Mouse (Mus musculus): ENCODE data around the gene Zscan10.

The Zscan10 gene

DNA sequence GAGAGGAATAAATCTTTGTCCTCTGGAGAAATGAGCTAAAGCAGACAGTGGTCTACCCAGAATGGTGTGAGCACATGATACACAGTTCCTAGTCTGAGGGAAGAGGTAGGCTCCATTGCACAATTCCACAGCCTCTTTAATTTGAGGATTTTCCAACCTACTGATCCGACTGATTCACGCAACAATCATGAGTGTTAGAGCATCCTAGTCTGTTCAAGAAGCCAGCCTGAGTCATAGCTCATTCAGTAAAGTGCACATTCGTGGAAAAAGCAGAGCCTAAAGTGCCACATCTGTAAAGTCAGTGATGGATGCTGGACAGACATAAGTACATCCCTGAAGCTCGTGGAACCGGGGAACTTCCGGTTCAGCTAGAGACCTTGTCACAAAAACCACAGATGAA, 50.7 kb downstream of the Zscan10 start:
- no peak for DNase-seq (ENCODE audit: low read depth, low spot score)

DNA sequence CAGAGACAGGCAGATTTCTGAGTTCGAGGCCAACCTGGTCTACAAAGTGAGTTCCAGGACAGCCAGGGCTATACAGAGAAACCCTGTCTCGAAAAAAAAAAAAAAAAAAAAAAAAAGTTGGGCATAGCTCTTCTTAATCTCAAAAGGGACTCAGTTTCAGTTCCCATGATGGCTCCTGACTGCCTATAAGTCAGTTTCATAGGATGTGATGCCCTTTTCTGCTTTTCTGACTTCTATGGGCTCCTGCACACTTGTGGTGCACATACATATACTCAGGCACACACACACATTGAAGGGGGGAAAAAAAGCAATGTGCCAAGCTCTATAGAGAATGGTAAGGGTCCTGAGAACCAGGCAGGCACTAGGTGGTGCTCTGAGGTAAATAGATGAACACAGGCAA, 52.7 kb downstream of the Zscan10 start:
- DNase-seq (ENCODE audit: low read depth, low spot score), result no peak

DNA sequence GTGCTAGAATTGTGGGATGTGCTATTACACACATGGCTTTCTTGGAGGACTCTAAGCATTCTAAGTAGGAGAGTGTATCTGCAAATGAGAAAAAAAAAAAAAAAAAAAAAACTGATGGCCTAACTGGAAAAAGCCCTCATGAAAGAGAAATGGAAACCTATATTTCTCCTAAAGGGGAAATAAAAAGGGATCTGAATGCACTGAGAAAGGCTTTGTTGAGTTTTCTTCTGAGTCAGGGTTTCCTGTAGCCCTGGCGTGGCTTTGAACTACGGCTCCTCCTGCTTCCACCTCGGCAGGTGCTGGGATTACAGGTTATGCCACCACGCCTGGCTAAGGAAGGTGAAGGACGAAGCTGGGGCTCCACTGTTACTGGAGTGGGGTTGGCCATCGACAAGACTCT, 53.3 kb downstream of the Zscan10 start:
- no peak for DNase-seq (ENCODE audit: low read depth, low spot score)

GRCm38 (mm10) chr17:23654410-23654809, 53.8 kb downstream of the Zscan10 start:
- DNase-seq (ENCODE audit: low read depth, low spot score), result no peak

DNA sequence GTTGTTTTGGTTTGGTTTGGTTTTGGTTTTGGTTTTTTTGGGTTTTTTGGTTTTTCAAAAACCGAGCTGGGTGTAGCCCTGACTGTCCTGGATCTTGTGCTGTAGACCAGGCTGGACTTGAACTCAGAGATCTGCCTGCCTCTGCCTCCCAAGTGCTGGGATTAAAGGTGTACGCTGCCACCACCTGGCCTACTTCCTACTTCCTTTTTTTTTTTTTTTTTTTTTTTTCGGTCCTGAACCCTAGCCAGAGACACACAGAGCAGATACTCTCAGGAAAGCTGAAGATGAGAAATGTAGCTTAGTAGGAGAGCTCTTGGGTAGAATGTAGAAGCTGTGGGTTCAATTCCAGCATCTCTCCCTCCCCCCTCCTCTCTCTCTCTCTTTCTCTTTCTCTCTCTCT, 57.8 kb downstream of the Zscan10 start:
- DNase-seq (ENCODE audit: low read depth, low spot score), result no peak

GRCm38 (mm10) chr17:23660117-23660875, 59.6 kb downstream of the Zscan10 start, which contains the start of gene Bicdl2:
Gene Bicdl2 (plus strand): TSS chr17:23660506.
- peak; percentile 75 for DNase-seq (ENCODE audit: low read depth, low spot score)

Measured in ZHBTc4 (cell line).